Mouse (Mus musculus) gastrocnemius, postnatal 10 days (tissue): ENCODE results near the gene Ifit1bl2. TPM values are rescaled to one million over a fixed set of nuclear protein-coding genes. Genes with fewer than 3 reads are reported as not detected.

ENCODE experiments used
- total RNA-seq, 2 experiments: library from RNA; stranded (reverse); gene quantifications; 2 replicates each; pipeline ENCODE4 v1.2.3; 2021

The Ifit1bl2 gene
- total RNA-seq, 2 experiments from 2014 or later: 0.12 TPM; not detected in 1

Other genes with a start within 250 kb of the Ifit1bl2 start
- gene Ch25h, start 165.6 kb downstream of the Ifit1bl2 start, total RNA-seq: under 1 TPM in 1 of 2 experiments, not detected in 1; 0.32 TPM
- gene Lipa, start 113.3 kb downstream of the Ifit1bl2 start, total RNA-seq: 10 to 100 TPM; 12.5 to 17.1 TPM
- gene Ifit2, start 90.0 kb downstream of the Ifit1bl2 start, total RNA-seq: 1 to 10 TPM; 3.1 to 3.3 TPM
- gene Ifit3, start 57.2 kb downstream of the Ifit1bl2 start, total RNA-seq: 1 to 10 TPM in 1 of 2 experiments, under 1 TPM in 1; 0.87 to 1.6 TPM
- gene Ifit1bl1, start 38.8 kb downstream of the Ifit1bl2 start, total RNA-seq: under 1 TPM; 0.11 to 0.16 TPM
- under 1 TPM; 0.40 to 0.50 TPM for gene Ifit3b, start 32.8 kb downstream of the Ifit1bl2 start, total RNA-seq
- under 1 TPM; 0.09 to 0.12 TPM for gene Ifit1, start 128 bp upstream of the Ifit1bl2 start, total RNA-seq
- gene Slc16a12, start 106.5 kb upstream of the Ifit1bl2 start, total RNA-seq: 1 to 10 TPM; 1.5 to 2.1 TPM
- gene Pank1, start 238.7 kb upstream of the Ifit1bl2 start, total RNA-seq: 1 to 10 TPM; 8.8 to 9.3 TPM